Mouse (Mus musculus) hindbrain, embryonic 10.5 days (tissue): ENCODE measurements around the gene Cnot1. TPM values are rescaled to one million over a fixed set of nuclear protein-coding genes. Genes with fewer than 3 reads are reported as not detected.

Experiments
- DNase-seq: peaks from one replicate; pipeline ENCODE4 v3.0.0-alpha.2; 2017; ENCODE audit warnings: low spot score
- H3K27ac ChIP-seq: fragments of 300-500 bp; sonication (generic); 2 replicates; pipeline ENCODE4 v1.5.1; 2016; ENCODE audit warnings: mild to moderate bottlenecking, moderate library complexity
- H3K27me3 ChIP-seq: fragments of 300-500 bp; sonication (generic); 2 replicates; pipeline ENCODE4 v1.6.1; 2016; ENCODE audit warnings: mild to moderate bottlenecking; ENCODE audit not compliant: poor library complexity, insufficient read depth, severe bottlenecking
- H3K36me3 ChIP-seq: fragments of 300-500 bp; sonication (generic); 2 replicates; pipeline ENCODE4 v1.6.1; 2016; ENCODE audit warnings: mild to moderate bottlenecking, moderate library complexity
- H3K4me1 ChIP-seq: fragments of 300-500 bp; sonication (generic); replicated peaks from 2 replicates; pipeline ENCODE4 v1.6.1; 2016; ENCODE audit warnings: mild to moderate bottlenecking
- H3K4me3 ChIP-seq: fragments of 300-500 bp; sonication (generic); 2 replicates; pipeline ENCODE4 v1.5.1; 2016; ENCODE audit warnings: mild to moderate bottlenecking, moderate library complexity
- H3K9me3 ChIP-seq: fragments of 300-500 bp; sonication (generic); 2 replicates; pipeline ENCODE4 v1.6.1; 2016; ENCODE audit warnings: mild to moderate bottlenecking, moderate library complexity
- WGBS: fragments of 180-500 bp; shearing (Covaris S2); methylation state at CpG from one replicate; pipeline ENCODE4 v1.1.7; 2016; 5-methylcytosine and 5-hydroxymethylcytosine counted together
- polyA plus RNA-seq: library from polyadenylated mRNA; unstranded; fragments of >200 nt; fragmentation: Nextera tagmentation; extraction: Ambion mirVana; gene quantifications from 2 replicates; pipeline ENCODE4 v1.2.1, GENCODE M21; 2016

Gene Cnot1
- polyA plus RNA-seq, 1 experiment from 2014 or later = 77.3 TPM

GRCm38 (mm10) chr8:95690929-95691541, 116.2 kb downstream of the Cnot1 start:
- Histone ChIP-seq H3K4me1 (peaks cover 15% of the 10 kb centered on the region), H3K27ac (no peak overlapping the region), H3K27me3 (peaks cover 29% of the 10 kb centered on the region), H3K9me3 (no peaks in the 10 kb centered on the region), H3K4me3 (no peak overlapping the region), H3K36me3 (no peaks in the 10 kb centered on the region)
- DNase-seq = no peak
- 85% methylated on average over 13 of the region's 13 CpGs for WGBS

- Histone ChIP-seq H3K27me3 (peaks cover 8% of the 10 kb centered on the region; the same call in 1 of the 2 replicates), H3K27ac (no peak overlapping the region), H3K4me3 (no peak overlapping the region), H3K4me1 (no peaks in the 10 kb centered on the region), H3K9me3 (no peaks in the 10 kb centered on the region), H3K36me3 (no peaks in the 10 kb centered on the region)
- no peak for DNase-seq
- 87% methylated on average over 10 of the region's 10 CpGs for WGBS
Measured at GRCm38 (mm10) chr8:95688073-95688672, 119.1 kb downstream of the Cnot1 start.

DNA sequence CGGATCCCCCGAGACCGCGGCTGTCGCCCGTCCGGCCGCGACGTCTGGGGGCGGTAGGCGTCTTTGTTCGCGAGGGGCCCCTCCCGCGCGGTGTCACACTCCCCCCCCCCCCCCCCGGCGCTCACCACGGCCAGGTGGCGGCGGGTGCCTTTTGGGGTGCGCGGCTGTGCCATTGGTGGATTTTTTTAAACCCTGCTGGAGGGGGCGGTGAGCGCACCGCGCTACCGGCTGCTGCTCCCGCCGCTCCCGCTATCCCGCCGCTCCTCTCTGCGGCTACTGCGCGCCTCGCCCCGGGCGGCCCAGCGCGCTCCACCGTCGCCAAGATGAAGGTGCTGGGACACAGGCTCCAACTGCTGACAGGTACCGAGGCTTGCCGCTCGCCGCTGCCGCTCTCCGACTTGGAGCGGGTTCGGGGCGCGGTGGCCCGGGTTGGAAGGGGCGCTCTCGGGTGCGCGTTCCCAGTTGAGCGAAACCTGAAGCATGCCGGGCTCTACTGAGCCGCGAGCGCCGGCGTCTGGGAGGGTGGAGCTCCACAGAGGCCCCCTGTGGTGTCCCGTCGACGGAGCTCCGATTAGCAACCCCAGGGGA, 129.1 kb downstream of the Cnot1 start:
- no peaks in the 10 kb centered on the region for H3K36me3 ChIP-seq
- H3K27ac ChIP-seq = peak overlapping the region; percentile 79
- no peaks in the 10 kb centered on the region for H3K9me3 ChIP-seq
- H3K27me3 ChIP-seq = peaks cover 86% of the 10 kb centered on the region
- H3K4me1 ChIP-seq = peaks cover 23% of the 10 kb centered on the region
- peak; percentile 36 for DNase-seq
- peak overlapping the region; percentile 67 for H3K4me3 ChIP-seq
- under 1% methylated on average over 67 of the region's 70 CpGs for WGBS

DNA sequence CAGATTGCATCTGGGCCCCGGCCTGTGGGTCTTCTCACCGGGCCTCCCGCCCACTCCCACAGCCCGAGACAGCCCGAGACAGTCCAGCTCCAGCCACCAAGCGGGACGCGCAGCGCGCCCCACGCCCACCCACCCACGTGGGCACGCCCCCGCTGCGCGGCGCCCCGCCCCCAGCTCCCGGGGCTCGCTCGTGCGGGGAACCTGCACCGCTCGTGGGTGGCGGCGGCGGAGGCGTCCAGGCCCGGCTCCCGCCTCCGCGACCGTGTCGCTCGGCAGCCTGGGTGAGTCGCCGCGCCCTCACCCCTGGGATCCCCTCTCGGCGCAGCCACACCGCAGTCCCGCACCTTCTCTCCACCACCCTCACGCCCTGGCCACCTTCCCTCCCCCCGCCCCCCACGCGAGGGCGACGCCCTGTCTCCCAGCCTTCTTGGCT, 129.7 kb downstream of the Cnot1 start:
- peaks cover 87% of the 10 kb centered on the region for H3K27me3 ChIP-seq
- H3K4me3 ChIP-seq = peak overlapping the region; percentile 67
- peaks cover 23% of the 10 kb centered on the region for H3K4me1 ChIP-seq
- no peaks in the 10 kb centered on the region for H3K9me3 ChIP-seq
- no peaks in the 10 kb centered on the region for H3K36me3 ChIP-seq
- under 1% methylated on average over 29 of the region's 48 CpGs for whole genome bisulfite sequencing
- peak overlapping the region; percentile 79 for H3K27ac ChIP-seq
- no peak for DNase-seq

- no peaks in the 10 kb centered on the region for H3K9me3 ChIP-seq
- peak within 1 kb of the TSS; percentile 67 for H3K4me3 ChIP-seq
- H3K4me1 ChIP-seq = peaks cover 23% of the 10 kb centered on the region
- H3K36me3 ChIP-seq = no peaks in the 10 kb centered on the region
- no peak for DNase-seq
- peaks cover 85% of the 10 kb centered on the region for H3K27me3 ChIP-seq
- peak within 1 kb of the TSS; percentile 79 for H3K27ac ChIP-seq
- 44% methylated on average over 9 of the region's 9 CpGs for WGBS
Measured at GRCm38 (mm10) chr8:95676631-95677030, 130.6 kb downstream of the Cnot1 start, which contains the start of gene Ndrg4. Ndrg4 (plus strand) TSS chr8:95676980.

GRCm38 (mm10) chr8:95672811-95673210, 134.5 kb downstream of the Cnot1 start:
- Histone ChIP-seq H3K4me3 (no peak overlapping the region), H3K27ac (no peak overlapping the region), H3K4me1 (peaks cover 17% of the 10 kb centered on the region), H3K36me3 (no peaks in the 10 kb centered on the region), H3K27me3 (peaks cover 47% of the 10 kb centered on the region), H3K9me3 (no peaks in the 10 kb centered on the region)
- no peak for DNase-seq
- 80% methylated on average over 5 of the region's 5 CpGs for WGBS

- H3K4me1 ChIP-seq = peaks cover 11% of the 10 kb centered on the region
- H3K27ac ChIP-seq = no peak overlapping the region
- DNase-seq = no peak
- H3K4me3 ChIP-seq = no peak overlapping the region
- peaks cover 37% of the 10 kb centered on the region for H3K27me3 ChIP-seq
- H3K9me3 ChIP-seq = 0 out of 2 replicates have a peak, but pooled peaks cover 1% of the 10 kb centered on the region
- H3K36me3 ChIP-seq = no peaks in the 10 kb centered on the region
- WGBS = 92% methylated on average over 6 of the region's 6 CpGs
Measured at GRCm38 (mm10) chr8:95671861-95672260, 135.4 kb downstream of the Cnot1 start.

GRCm38 (mm10) chr8:95669967-95670366, 137.3 kb downstream of the Cnot1 start:
- Histone ChIP-seq H3K4me3 (no peak overlapping the region), H3K4me1 (peaks cover 9% of the 10 kb centered on the region), H3K36me3 (no peaks in the 10 kb centered on the region), H3K27me3 (peaks cover 19% of the 10 kb centered on the region), H3K9me3 (0 out of 2 replicates have a peak, but pooled peaks cover 7% of the 10 kb centered on the region), H3K27ac (no peak overlapping the region)
- WGBS = 79% methylated on average over 2 of the region's 2 CpGs
- no peak for DNase-seq

Other genes starting within 250 kb of the Cnot1 start
- gene Prss54, start 231.1 kb downstream of the Cnot1 start, polyA plus RNA-seq = not detected in 2 replicates
- 28.0 and 28.9 TPM in 2 replicates for gene Gins3, start 174.0 kb downstream of the Cnot1 start, polyA plus RNA-seq
- gene Ndrg4, start 130.5 kb downstream of the Cnot1 start, polyA plus RNA-seq = 27.5 and 51.8 TPM in 2 replicates
- 20.3 and 23.4 TPM in 2 replicates for gene Setd6, start 91.6 kb downstream of the Cnot1 start, polyA plus RNA-seq
- 387 and 390 TPM in 2 replicates for gene Sap18b, start 17.9 kb upstream of the Cnot1 start, polyA plus RNA-seq
- gene Slc38a7, start 46.1 kb upstream of the Cnot1 start, polyA plus RNA-seq = 17.3 and 17.4 TPM in 2 replicates
- 181 and 228 TPM in 2 replicates for gene Got2, start 81.1 kb upstream of the Cnot1 start, polyA plus RNA-seq